Mouse (Mus musculus) layer of hippocampus, adult 9-10 months (tissue): ENCODE results near the gene Vmn2r108.
"Not testable (repeated sequence)": the region's sequence is repeated elsewhere in the genome, so short reads cannot be mapped to it uniquely, and the experiment has no call there.

Experiments
- DNase-seq: peaks from one replicate; pipeline ENCODE4 v3.0.0; 2022; ENCODE audit warnings: low spot score

Gene Vmn2r108

GRCm38 (mm10) chr17:20481231-20481630 is at the start of gene Vmn2r108:
Gene Vmn2r108 (minus strand): TSS chr17:20481331.
- no peak for DNase-seq

DNA sequence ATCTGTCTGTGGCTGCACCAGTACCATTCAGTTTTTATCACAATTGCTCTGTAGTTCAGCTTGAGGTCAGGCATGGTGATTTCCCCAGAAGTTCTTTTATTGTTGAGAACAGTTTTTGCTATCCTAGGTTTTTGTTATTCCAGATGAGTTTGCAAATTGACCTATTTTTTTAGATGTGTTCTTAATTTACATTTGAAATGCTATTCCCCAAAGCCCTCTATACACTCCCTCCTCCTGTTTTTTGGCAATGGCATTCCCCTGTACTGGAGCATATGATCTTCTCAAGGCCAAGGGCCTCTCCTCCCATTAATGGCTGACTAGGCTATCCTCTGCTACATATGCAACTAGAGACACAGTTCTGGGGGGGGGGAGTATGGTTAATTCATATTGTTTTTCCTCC is 27.1 kb upstream of the Vmn2r108 start:
- DNase-seq = not testable (repeated sequence)

- DNase-seq = no peak
These were observed 16.7 kb upstream of the Vmn2r108 start, which contains the start of gene Vmn1r225 for GRCm38 (mm10) chr17:20497858-20498257. Gene Vmn1r225 (plus strand): TSS chr17:20498158.

DNA sequence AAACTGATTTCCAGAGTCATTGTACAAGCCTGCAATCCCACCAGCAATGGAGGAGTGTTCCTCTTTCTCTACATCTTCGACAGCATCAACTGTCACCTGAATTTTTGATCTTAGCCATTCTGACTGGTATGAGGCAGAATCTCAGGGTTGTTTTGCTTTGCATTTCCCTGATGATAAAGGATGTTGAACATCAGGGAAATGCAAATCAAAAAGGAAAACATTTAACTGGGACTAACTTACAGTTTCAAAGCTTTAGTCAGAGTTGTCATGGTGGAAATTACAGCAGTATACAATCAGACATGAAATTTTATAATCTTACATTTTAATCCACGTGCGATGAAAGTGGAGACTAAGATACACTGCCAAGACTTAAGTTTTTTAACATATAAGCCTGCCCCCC is 7.8 kb downstream of the Vmn2r108 start:
- no peak for DNase-seq

GRCm38 (mm10) chr17:20439263-20439662 is 41.9 kb downstream of the Vmn2r108 start:
- no peak for DNase-seq

- DNase-seq = no peak
These were observed 67.3 kb downstream of the Vmn2r108 start, which contains the start of gene Vmn1r224 for GRCm38 (mm10) chr17:20413846-20414245. Gene Vmn1r224 (plus strand): TSS chr17:20414146.
